Mouse (Mus musculus): ENCODE measurements around the gene Ppp1r13b.

GRCm38 (mm10) chr12:111932513-111932912, 24.6 kb upstream of the Ppp1r13b start:
- TF ChIP-seq GATA1 (IDR thresholded peaks at IDR 0.05; ENCODE audit: low read length) (no peak), TAL1 (IDR thresholded peaks at IDR 0.05; ENCODE audit: low read length) (no peak)
